Mouse (Mus musculus) hematopoietic stem cell, adult 5-6 weeks (primary cell): ENCODE results near the gene Vcl. TPM values are rescaled to one million over a fixed set of nuclear protein-coding genes. Genes with fewer than 3 reads are reported as not detected.

Experiments
- ATAC-seq, 2 experiments: fragments of 125-278 bp in 1 of 2; replicated peaks in 1 of 2; 2 replicates each; pipeline ENCODE4 v1.8.0; 2016 to 2017; ENCODE audit warnings: inconsistent platforms in 2 of 2, mild to moderate bottlenecking in 2 of 2, moderate number of reproducible peaks in 2 of 2, low read depth in 1 of 2, moderate TSS enrichment in 1 of 2; ENCODE audit not compliant: low FRiP score in 2 of 2, poor library complexity in 2 of 2, severe bottlenecking in 2 of 2, insufficient read depth in 1 of 2, low TSS enrichment in 1 of 2
- total RNA-seq: library from RNA; stranded (forward); fragments of 172-1452, 232-1000 nt; gene quantifications from 2 replicates; pipeline ENCODE4 v1.2.3, GENCODE M21; 2017

The Vcl gene
- total RNA-seq, 1 experiment from 2014 or later: 34.2 TPM

DNA sequence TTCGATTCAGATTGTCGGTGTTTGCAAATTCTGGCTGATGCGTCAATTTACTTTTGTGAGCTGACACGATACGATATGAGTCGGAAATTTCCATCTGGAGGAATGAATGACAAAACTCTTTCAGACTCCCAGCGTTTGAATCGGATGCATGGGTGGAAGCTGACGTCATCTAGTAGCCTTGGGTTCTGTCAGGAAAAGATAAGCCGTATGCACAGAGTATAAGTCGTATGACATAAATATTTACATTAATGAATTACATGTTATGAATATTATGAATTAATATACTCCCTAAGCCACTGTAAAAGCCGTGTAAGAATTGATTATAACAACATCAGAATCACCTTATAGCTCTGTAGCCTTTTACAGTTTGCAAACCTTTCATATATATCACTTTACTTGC is 109.9 kb downstream of the Vcl start:
- ATAC-seq: no peak

GRCm38 (mm10) chr14:21039623-21040022 is 110.4 kb downstream of the Vcl start:
- ATAC-seq: no peak

DNA sequence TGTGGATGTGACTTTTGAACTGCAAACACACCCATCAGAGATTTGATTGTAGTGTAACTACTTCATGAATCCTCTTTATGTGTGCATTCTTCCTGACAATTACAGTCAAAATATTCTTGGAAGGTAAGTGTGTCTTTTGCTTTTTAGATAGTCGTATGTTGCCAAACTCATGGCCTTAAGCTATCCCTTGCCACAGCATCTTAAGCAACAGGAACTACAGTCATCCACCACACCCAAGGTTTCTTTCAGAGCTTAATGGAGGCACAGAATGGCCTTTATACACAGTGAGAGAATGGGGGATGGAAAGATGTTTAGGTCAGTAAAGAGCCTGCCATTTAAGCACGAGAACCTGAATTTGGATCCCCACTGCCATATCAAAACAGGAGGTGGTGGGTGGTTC is 118.6 kb downstream of the Vcl start:
- ATAC-seq: no peak

DNA sequence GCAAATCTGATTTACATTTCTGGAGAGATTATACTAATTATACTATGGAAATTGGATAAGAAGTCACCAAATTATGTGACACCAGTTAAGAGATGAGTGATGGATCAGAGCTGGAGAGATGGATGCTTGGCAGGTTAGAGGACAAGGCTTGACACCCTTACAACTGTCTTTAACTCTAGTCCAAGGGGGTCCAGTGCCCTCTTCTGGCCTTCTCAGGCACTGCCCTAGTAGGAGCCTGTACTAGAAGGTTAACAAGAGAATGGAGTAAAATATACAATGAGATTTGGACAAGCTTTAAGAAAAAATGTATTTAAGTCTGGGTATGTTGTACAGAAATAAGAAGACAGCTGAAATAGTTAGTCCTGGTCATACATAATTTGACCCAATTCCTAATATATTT is 119.7 kb downstream of the Vcl start:
- ATAC-seq: no peak

- no peak for ATAC-seq
Measured at GRCm38 (mm10) chr14:21050734-21051133, 121.5 kb downstream of the Vcl start.

DNA sequence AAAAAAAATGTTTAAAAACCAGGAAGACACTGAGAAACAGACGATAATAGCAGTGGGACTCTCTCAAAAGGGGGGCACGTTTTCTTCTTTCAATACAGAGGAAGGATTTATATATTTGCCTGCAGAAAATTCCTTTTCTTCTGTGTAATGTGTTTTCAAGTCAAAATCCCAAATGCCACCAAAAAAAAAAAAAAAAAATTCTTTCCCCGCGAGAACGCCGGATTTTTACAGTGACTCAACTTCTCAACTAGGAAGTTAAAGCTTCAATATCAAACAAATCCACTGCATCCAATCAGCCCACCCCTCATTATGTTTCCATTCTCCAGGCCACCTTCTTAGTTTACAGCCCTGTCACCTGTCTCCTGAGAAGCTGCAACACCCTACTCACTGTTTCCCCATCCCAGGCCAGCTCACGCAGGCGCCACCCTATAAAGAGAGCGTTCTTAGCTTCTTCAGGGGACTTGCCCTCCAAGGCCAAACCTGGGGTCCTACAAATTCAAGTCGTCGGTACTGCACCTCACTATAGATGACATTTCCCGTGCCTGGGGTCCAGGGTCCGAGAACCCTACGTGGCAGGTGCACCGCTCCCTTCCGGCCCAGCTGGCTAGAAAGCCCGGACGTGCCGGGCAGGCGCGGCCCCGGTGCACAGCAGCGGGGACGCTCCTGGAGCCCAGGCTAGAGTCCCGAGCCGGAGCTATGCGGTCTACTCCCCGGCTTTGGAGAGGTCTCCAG is 122.3 kb downstream of the Vcl start:
- ATAC-seq: no peak

GRCm38 (mm10) chr14:21052112-21052780 is 123.0 kb downstream of the Vcl start, which contains the start of the genes Ap3m1 and Adk:
Gene Ap3m1 (minus strand): TSS chr14:21052508.
Gene Adk (plus strand): TSS chr14:21052574.
- peak; percentile 93 to 97 for ATAC-seq

- ATAC-seq: peak; percentile 12 to 17; a peak in 1 of 4 replicates
Measured at GRCm38 (mm10) chr14:21052781-21053130, 123.6 kb downstream of the Vcl start.

DNA sequence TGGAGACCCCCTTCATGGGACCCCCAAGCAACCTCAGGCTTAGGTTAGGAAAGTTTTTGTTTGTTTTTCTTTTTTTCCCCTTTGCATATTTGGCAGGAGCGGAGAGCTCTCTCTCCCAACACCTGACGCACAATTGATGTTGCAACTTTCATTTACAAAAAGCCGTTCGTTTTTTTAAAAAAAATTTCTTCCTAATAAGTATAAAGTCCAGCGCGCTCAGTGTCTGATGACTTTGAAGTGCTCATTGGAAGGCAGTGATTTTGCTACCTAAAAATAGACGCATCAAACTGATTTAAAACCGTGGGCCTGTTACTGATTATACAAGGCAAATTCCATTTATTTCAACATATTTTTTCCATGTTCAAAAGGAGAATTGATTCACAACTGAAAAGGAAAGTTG is 124.0 kb downstream of the Vcl start:
- ATAC-seq: no peak

DNA sequence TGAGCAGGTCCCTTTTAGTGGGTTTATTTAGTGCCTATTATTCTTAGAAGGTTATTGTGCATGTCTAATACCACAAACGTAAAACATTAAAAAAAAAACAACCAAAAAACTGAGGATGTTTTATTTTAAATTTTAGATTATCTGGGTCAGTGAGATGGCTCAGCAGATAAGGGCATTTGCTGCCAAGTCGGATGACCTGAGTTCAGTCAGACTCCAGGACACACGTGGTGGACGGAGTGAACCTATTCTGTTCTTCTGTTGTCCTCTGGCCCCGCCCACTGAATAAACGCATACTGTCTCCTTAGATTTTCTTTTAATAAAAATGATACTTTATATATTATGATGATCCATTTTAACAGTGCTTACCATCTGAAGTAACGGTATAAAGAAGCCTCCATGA is 124.4 kb downstream of the Vcl start:
- no peak for ATAC-seq

- ATAC-seq: no peak
Measured at GRCm38 (mm10) chr14:21058972-21059371, 129.8 kb downstream of the Vcl start.

- ATAC-seq: no peak
Measured at GRCm38 (mm10) chr14:21062766-21063513, 133.7 kb downstream of the Vcl start.

DNA sequence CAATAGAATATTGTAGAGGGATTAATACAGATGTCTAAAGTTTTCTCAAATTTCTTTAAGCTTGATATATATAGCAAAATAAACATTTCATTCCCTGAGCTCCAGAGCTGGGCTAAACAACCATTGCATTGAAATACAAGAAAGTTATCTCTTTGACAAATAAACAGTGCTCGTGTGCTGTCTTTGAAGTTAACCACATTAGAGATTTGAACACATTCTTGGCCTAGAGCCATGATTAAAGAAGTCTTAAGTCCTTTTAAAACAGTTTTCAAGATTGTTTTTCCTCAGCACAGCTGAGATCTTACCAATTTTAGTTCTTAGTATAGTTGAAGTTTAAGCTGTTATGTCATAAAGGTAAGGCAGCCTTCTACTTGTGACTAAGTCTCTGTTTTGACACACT is 135.1 kb downstream of the Vcl start:
- no peak for ATAC-seq

- ATAC-seq: no peak
Measured at GRCm38 (mm10) chr14:21065490-21066162, 136.4 kb downstream of the Vcl start.

DNA sequence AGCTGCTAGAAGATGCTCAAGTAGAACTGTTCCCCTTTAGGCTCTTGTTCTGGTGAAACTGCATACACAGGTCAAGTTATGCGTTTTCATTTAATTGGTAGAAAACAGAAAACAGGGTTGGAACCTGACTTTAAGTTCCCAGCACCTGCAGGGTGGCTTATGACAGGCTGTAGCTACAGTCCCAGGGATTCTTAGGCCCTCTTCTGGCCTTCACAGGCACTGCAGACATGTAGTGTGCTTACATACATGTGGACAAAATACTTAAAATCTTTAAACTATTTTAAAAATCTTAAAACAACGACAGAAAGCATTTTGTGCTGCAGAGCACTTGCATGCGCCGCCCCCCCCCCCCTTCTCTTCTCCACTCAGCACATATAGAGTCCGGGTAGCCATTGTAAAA is 140.4 kb downstream of the Vcl start:
- ATAC-seq: no peak

- no peak for ATAC-seq
Measured at GRCm38 (mm10) chr14:21073981-21074380, 144.8 kb downstream of the Vcl start.

DNA sequence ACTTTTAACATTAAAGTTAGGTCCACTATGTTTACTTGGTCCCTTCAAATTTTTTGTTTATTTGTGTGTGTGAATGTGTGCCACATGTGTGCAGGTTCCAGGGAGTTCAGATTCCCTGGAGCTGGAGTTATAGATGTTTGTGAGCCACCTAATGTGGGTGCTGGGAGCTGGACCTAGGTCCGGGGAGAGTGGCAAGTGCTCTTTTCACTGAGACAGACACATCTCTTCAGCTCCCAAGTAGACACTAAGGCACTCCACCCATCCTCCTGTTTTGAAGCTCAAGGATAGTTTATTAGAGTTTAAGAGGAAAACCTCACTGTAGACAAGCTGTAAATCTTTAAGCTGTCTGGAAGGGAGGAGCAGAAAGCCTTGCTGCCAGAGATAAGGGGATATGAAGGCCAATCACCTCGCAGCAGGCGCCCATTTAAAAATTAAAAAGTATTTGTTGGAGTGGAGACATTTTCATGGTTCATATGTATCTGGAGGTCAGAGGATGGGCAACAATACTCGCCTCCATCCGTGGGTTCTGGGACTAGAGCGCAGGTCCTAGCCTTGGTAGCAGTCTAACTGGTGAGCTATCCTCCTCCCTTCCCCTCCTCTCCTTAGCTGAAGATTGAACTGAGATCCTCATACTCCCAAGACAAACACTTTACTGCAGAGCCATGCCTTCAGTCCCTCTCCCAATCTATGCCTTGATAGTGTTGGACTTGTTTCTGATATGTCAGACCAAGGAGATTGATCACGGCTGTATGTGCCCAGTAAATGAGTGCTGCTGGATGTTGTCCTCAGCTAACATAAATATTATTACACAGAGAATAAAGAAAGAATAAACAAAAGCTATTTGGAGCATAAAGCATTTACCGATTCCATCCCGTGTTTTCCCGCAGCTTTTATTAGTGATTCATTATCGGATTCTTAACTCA is 145.5 kb downstream of the Vcl start:
- no peak for ATAC-seq
